Comparison of ENCODE assay signal across 8 mouse cellular contexts in the genomic region with DNA sequence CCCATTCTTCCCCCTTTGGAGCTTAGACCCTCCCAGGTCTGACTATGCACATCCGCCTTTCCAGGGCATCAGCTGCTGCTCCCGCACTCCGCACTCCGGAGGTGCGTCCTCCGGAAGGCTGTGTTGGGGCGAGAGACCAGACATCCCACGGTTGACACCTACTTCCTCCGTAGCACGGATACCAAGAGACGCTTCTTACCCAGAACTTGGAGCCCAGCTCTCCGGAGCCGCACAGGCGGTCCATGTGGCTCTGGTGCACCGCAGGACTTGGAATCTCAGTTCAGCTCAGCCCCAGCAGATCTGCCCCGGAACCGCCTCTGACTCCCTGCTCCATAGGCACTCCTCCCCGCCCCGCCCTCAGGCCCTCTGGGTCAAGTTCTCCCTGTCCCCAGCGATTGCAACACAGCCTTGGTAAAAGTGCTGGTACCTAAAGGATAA. TPM values are rescaled to one million over a fixed set of nuclear protein-coding genes. Genes with fewer than 3 reads are reported as not detected.
A peak's percentile ranks its signal among the peaks of the same experiment; 100 is the strongest.
DNase-seq lines count a peak whose midpoint lies in the region; ATAC-seq and TF ChIP-seq lines count a peak whose summit lies in the region.

A gene (minus strand): TSS at position 326 of the 438 bp plus-strand sequence.

- peak; percentile 27 for DNase-seq in Muller cell, postnatal 12 days (ENCODE audit: inconsistent ontology term)
- peak; percentile 32 to 34 for DNase-seq in heart, adult 9 months (ENCODE audit: low spot score in 2 of 2)
- peak; percentile 63 for DNase-seq in kidney, adult 2 months
- DNase-seq in lung, embryonic 14.5 days, result peak; percentile 34
- no peak for DNase-seq in right cerebral cortex, postnatal 25 days
- no peak for DNase-seq in spleen, postnatal 4 days (ENCODE audit: low spot score in 2 of 2)

- H3K36me3 ChIP-seq in kidney, adult 2 months (ENCODE audit: control insufficient read depth, insufficient read depth, low read length), result no peaks in the 10 kb centered on the region
- no peaks in the 10 kb centered on the region for H3K36me3 ChIP-seq in lung, embryonic 14.5 days (ENCODE audit: insufficient read depth)
- H3K36me3 ChIP-seq in neural tube, embryonic 15.5 days, result no peaks in the 10 kb centered on the region

- H3K27ac ChIP-seq in brown adipose tissue, adult 24 weeks (replicated peaks; ENCODE audit: low read depth, low read length), result no peak within 1 kb of the TSS
- no peak within 1 kb of the TSS for H3K27ac ChIP-seq in kidney, adult 2 months (ENCODE audit: insufficient read depth, low read depth, low read length)
- no peak within 1 kb of the TSS for H3K27ac ChIP-seq in lung, embryonic 14.5 days (ENCODE audit: low read depth)
- no peak within 1 kb of the TSS for H3K27ac ChIP-seq in neural tube, embryonic 15.5 days (replicated peaks)

- no peaks in the 10 kb centered on the region for H3K9me3 ChIP-seq in lung, embryonic 14.5 days (ENCODE audit: low read depth, low read length)
- H3K9me3 ChIP-seq in neural tube, embryonic 15.5 days (replicated peaks), result no peaks in the 10 kb centered on the region

- TF ChIP-seq POLR2A in kidney, adult 2 months (IDR thresholded peaks at IDR 0.05; ENCODE audit: low read depth, low read length), result peak; percentile 31

- H3K4me2 ChIP-seq in lung, embryonic 14.5 days, result peak within 1 kb of the TSS; percentile 54
- peak within 1 kb of the TSS; percentile 44 for H3K4me2 ChIP-seq in neural tube, embryonic 15.5 days

- no peak within 1 kb of the TSS; the same call in 1 of the 2 replicates for H3K9ac ChIP-seq in lung, embryonic 14.5 days
- H3K9ac ChIP-seq in neural tube, embryonic 15.5 days (replicated peaks), result 0 out of 2 replicates have a peak within 1 kb of the TSS, but pooled peaks have one; percentile 11

- H3K4me3 ChIP-seq in brown adipose tissue, adult 24 weeks (ENCODE audit: insufficient read depth, low read depth, low read length), result peak within 1 kb of the TSS; percentile 41
- peak within 1 kb of the TSS; percentile 46 for H3K4me3 ChIP-seq in kidney, adult 2 months (ENCODE audit: insufficient read depth, low read depth, low read length)
- peak within 1 kb of the TSS; percentile 26 for H3K4me3 ChIP-seq in lung, embryonic 14.5 days (ENCODE audit: low read depth, low read length)
- peak within 1 kb of the TSS; percentile 14 for H3K4me3 ChIP-seq in neural tube, embryonic 15.5 days (replicated peaks)

- WGBS in kidney, adult 2 months, result 17% methylated on average over 20 of the region's 20 CpGs
- WGBS in lung, embryonic 14.5 days, result 5% methylated on average over 20 of the region's 20 CpGs
- 15% methylated on average over 20 of the region's 20 CpGs for WGBS in neural tube, embryonic 15.5 days

- no peak for TF ChIP-seq CTCF in kidney, adult 2 months (conservative IDR thresholded peaks at IDR 0.05; ENCODE audit: insufficient read depth, insufficient read length, low read depth, low read length)
- no peak for TF ChIP-seq CTCF in lung, embryonic 14.5 days (IDR thresholded peaks at IDR 0.05; ENCODE audit: low read depth)

- H3K4me1 ChIP-seq in brown adipose tissue, adult 24 weeks (ENCODE audit: control insufficient read depth, insufficient read depth, insufficient read length, low read length), result peaks cover 2% of the 10 kb centered on the region
- H3K4me1 ChIP-seq in kidney, adult 2 months (ENCODE audit: control insufficient read depth, insufficient read depth, low read length), result no peaks in the 10 kb centered on the region
- no peaks in the 10 kb centered on the region for H3K4me1 ChIP-seq in lung, embryonic 14.5 days (ENCODE audit: insufficient read depth)
- no peaks in the 10 kb centered on the region; the same call in 1 of the 2 replicates for H3K4me1 ChIP-seq in neural tube, embryonic 15.5 days

- ATAC-seq in lung, embryonic 14.5 days (ENCODE audit: insufficient read depth), result 0 out of 2 replicates have a peak, but pooled peaks have one; percentile 10
- no peak for ATAC-seq in neural tube, embryonic 15.5 days (ENCODE audit: low FRiP score)

- no peaks in the 10 kb centered on the region for H3K27me3 ChIP-seq in kidney, adult 2 months (replicated peaks; ENCODE audit: control insufficient read depth, insufficient read depth, low read length)
- no peaks in the 10 kb centered on the region; the same call in 1 of the 2 replicates for H3K27me3 ChIP-seq in lung, embryonic 14.5 days (ENCODE audit: insufficient read depth, low read length)
- 0 out of 2 replicates have a peak, but pooled peaks cover 5% of the 10 kb centered on the region for H3K27me3 ChIP-seq in neural tube, embryonic 15.5 days (replicated peaks)

RNA-seq across cellular contexts. Expression of the gene that starts here (rescaled TPM):
- polyA plus RNA-seq in brown adipose tissue, adult 24 weeks (2012; ENCODE audit: insufficient read depth, insufficient read length, missing spikeins), result 0.50 and 1.7 TPM in 2 replicates
- polyA plus RNA-seq in kidney, adult 2 months (2012; rRNA removed), result 43.8 and 51.7 TPM in 2 replicates
- 3.1 and 3.7 TPM in 2 replicates for polyA plus RNA-seq in lung, embryonic 14.5 days (2014; fragmentation: Nextera tagmentation; extraction: Ambion mirVana)
- 1.1 and 1.7 TPM in 2 replicates for polyA plus RNA-seq in neural tube, embryonic 15.5 days (2015; fragmentation: Nextera tagmentation; extraction: Ambion mirVana)

Comparison
In these comparisons a context has a peak if more than half of its experiments do, and no peak if none do; other contexts are left out.
1. DNase-seq: peak in Muller cell, postnatal 12 days (single experiment), heart, adult 9 months (2 of 2), kidney, adult 2 months (single experiment) and lung, embryonic 14.5 days (single experiment); none in right cerebral cortex, postnatal 25 days (single experiment) and spleen, postnatal 4 days (0 of 2).
2. Peak in every context shown above with its lines, with median percentiles within 50 percentile points of each other: H3K4me3 ChIP-seq.